Mouse (Mus musculus) MN1 (cell line): ENCODE results near the gene 4833439L19Rik.
"Not testable (repeated sequence)": the region's sequence is repeated elsewhere in the genome, so short reads cannot be mapped to it uniquely, and the experiment has no call there.

Source experiments
- DNase-seq: peaks from one replicate; pipeline ENCODE4 v3.0.0-alpha.2; 2016; ENCODE audit warnings: low spot score

Gene 4833439L19Rik

DNA sequence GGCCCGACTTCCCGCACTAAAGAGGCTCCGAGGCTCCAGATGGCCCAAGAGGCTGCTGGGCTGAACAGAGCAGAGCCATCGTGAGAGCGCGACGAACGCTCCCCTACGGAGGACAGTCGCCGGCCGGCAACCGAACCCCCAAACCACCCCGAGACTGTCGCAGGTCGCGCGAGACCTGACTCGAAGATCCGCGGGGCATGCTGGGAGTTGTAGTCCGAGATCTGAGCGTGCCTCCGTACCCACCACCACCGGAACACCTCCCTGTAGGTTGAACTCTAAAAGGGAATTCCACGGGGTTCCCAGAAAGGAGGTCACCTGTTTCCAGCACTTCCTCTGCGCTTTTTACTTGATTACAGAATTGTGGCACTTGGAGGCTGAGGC, at the start of gene 4833439L19Rik:
Gene 4833439L19Rik, minus strand, starts transcription at position 235 of the 381 bp plus-strand sequence.
- peak; percentile 95 for DNase-seq

DNA sequence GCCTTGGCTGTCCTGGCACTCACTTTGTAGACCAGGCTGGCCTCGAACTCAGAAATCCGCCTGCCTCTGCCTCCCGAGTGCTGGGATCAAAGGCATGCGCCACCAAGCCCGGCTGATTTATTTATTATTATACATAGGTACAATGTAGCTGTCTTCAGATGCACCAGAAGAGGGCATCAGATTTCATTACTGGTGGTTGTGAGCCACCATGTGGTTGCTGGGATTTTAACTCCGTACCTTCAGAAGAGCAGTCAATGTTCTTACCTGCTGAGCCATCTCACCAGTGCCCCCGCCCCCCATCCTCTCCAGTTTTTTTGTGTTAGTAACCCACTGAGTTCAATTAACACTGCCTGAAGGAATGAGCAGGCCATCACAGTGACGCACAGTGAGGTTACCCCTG, 47.9 kb upstream of the 4833439L19Rik start:
- not testable (repeated sequence) for DNase-seq

DNA sequence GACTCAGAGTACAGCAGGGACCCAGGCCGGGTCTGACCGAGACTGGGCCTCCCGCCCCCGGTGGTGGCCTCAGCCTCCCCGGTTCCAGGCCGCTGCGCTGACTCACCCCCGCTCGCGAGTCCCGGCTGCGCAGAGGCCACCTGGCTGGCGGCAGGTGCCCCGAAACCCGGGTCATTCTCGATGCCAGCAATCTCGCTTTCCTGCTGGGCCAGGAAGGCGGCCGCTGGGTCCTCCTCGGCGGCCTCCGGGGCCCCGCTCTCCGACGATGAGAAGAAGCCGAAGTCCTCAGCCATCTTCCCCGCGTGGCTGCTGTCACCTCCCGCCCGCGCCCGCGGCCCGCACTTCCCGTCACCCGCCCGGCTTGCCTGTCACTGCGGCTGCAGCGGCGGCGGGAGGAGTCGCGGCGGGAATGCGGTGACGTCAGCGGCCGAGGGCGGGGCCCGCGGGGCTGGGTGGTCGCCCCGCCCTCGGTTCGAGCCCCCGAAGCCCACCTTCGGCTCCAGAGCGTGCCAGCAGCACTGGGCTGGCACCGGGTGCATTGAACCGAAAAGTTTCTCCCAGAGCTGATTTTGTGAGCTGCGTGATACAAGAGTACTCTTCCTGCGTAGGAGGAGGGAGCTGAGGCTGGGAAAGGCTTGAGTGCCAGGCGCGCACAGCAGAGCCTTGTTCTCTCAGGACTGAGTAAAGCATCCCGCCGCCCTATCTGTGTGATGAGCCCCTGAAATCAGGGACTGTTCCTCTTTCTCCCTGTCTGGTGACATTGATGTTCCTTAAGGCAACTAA, 45.9 kb upstream of the 4833439L19Rik start, which contains the start of gene Cltb:
Gene Cltb, minus strand, starts transcription at position 373 of the 783 bp plus-strand sequence.
- DNase-seq = peak; percentile 86

DNA sequence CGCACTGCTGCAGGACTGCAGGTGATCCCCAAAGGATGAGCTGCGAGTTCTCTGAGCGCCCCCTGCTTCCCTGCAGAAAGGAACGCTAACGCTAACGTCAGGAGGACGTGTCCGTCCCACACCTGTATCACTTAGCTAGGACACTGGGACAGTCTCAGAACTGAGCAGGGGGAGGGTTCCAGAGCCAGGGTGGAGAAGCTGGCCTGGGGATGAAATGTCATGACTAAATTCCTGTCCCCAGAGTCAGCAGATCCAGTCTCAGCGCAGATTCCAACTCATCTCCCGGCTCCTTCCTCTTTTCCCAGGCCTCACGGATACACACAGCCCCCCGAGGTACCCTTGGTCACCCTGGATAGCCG, 45.4 kb upstream of the 4833439L19Rik start:
- DNase-seq = no peak

DNA sequence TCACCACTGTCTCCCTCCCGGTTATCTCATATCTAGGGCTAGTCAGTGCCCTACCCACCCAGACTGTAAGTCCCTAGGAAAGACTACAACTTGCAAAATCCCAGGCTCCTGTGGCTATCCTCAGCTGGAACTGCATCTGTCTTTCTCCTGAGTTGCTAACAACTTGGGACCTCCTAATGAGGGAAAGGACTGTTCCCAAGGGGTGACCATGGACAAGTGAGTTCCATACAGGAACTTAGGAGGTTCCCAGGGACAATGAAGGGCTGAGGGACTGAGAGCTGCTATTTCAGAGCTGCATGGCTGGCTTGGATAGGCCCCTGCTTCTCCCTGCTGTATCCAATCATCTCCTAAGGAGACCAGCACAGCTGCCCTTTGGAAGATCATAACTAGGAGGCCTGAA, 44.1 kb upstream of the 4833439L19Rik start:
- DNase-seq = no peak

DNA sequence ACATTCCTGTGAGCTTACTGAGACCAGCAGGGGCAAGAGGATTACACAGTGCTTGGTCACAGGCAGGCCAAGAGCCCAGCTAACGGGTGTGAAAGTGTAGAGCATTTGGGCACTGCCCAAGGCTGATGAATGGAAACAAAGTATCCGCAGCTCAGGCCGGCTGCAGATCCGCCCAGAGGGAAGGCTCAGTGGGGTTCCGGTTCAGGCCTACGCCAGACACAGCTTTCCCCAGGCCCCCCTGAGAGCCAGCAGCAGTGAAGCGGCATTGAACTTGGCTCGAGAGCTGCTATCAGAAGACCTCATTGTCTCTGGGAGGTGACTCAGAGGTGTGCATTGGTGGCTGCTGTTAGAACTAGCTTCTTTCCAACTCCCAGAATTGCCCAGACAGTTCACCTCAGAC, 43.4 kb upstream of the 4833439L19Rik start:
- DNase-seq = no peak

DNA sequence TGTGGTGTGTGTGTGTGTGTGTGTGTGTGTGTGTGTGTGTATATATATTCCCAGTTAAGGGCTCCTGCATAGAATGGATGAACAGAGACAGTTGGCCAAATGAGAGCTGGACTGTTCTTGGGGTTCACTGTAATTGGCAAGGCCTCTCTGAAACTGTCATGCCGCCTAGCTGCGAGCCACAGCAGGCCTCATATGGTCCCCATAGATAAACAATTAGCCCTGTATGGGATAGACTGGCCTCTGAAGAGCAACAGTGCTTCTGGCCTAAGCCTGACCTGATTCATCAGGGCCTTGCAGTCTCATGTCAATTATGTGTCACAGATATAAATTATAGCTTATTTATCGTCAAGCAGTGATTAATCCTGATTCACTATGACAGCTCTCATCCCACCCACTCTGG, 42.8 kb upstream of the 4833439L19Rik start:
- DNase-seq = no peak

DNA sequence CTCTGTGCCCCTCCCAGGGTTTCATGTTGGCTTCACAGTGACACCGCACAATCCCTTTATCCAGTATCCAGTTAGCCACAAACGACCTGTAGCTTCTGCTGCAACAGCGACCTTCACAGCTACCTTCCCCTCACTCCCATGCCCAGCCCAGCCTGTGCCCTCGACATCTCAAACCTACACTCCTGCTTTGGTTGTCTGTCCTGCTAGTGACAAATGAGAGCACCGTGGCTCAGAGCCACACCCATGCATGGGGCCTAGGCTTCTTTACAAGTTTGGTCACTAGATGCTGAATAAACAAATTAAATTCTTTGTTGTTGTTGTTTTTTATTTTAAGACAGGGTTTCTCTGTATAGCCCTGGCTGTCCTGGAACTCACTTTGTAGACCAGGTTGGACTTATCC, 42.0 kb upstream of the 4833439L19Rik start:
- DNase-seq = no peak

DNA sequence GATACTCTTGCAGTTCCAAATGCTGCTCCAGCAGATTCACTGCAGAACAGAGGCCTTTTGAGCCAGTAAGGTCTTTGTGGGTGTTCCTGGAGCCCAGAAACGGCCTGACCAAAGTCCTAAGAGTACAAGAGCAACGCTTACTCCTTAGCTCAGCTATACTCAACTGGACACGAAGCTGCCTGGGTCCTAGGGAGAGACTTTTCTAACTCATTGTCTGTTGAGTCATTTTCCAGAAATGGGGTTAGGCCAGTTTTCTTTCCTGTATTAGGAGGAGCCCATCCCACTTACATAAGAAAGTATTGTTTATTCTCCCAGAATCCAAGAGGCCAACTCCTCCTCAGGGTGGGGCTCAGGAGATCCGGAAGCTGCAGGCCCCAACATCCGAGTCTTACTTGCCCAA, 40.2 kb upstream of the 4833439L19Rik start:
- DNase-seq = no peak

DNA sequence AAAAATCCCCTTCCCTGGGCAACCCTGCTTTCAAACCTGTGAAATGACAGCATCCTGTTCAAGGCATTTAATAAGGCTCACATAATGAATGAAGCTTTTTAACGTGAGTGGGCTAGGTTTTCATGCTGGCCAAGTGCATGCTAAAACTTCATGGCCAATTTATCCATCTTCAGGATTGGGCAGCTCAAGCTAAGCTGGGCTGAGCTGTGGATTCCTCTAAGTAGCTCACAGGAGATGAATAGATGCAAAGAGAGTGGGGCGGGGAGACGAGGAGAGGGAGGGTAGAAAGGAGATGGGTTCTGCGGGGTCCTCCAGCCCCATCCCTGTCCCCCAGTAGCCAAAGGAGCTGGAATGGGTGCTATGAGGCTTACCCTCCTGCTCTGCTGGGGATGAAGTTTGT, 39.0 kb upstream of the 4833439L19Rik start:
- DNase-seq = no peak

DNA sequence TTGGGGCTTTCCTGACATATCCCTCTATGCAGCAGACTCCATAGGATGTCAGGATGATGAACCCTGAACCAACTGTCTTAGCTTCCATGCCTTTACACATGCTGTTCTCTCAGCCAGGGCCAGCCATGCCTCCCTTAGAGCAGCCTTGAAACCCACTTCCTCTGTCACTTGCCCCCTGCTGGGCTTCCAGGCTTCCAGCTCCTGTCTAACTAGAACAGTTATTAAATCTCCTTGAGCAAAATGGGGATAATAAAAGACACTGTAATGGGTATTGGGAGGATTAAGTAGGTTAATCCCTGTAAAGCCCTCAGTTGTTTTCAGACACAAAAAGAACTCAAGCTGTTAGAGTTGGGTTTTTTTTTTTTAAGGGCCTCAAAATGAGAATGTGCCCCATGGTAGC, 38.3 kb upstream of the 4833439L19Rik start:
- no peak for DNase-seq

DNA sequence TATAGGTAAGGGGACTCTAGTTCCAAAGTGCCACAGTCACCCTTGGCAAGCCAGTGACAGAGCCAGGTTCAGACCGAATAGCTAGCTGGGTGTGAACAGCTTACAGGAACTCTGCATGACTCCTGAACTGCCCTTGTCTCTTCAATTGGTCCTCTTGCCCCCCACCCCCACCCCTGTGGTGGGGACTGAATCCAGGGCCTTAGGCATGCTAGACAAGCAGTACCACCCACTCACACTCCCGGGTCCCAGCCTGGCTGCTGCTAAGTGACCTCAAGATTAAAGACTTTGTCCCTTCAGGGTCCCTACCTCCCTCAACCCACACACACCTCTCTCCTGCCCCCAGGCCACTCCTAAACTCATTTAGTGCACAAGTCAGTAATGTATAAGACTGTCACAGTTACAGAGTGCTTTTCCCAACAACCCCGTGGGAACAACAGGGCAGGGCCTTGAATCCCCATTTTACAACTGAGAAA, 37.4 kb upstream of the 4833439L19Rik start:
- no peak for DNase-seq

DNA sequence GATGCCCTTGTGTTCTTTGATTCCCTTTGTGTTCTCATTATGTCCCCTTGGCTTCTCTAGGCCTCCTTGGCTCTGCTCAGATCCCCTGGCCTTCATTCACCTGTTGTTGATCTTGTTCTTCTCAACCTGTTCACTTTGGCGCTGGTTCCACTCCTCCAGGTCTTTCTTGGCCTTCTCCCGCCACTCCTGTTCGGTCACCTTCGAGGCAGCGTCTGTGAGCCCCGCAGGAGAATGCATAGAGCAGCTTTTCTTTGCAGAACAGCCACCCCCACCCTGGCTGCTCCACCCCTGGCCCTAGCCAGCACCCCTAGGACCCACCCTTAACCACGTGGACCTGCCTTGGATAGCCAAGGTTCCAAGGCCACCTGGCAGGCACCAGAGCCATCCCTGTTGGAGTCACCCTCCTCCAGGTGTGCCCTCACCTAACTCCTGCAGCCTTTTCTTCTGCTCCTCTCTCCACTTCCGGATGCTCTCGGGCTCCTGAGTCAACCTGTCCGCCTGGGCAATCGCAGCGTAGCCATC, 33.4 kb upstream of the 4833439L19Rik start:
- no peak for DNase-seq

DNA sequence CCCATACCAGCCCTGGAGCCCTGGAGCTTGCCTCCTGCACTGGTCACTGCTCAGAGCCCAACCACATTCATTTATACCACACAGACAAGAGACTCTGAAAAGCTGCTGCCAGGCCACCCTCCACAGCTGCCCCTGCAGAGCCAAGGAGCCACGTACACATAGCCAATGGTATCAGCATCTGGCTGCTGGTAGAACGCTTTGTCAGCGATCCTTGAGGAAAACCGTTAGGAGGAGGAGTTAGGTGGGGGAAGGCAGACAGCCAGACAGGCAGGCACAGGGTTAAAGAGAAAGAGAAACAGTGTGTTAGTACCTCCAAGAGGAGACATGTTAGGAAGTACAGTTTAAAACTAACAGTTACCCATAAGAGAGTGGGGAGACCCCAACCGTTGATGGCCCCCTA, 31.6 kb upstream of the 4833439L19Rik start:
- no peak for DNase-seq

DNA sequence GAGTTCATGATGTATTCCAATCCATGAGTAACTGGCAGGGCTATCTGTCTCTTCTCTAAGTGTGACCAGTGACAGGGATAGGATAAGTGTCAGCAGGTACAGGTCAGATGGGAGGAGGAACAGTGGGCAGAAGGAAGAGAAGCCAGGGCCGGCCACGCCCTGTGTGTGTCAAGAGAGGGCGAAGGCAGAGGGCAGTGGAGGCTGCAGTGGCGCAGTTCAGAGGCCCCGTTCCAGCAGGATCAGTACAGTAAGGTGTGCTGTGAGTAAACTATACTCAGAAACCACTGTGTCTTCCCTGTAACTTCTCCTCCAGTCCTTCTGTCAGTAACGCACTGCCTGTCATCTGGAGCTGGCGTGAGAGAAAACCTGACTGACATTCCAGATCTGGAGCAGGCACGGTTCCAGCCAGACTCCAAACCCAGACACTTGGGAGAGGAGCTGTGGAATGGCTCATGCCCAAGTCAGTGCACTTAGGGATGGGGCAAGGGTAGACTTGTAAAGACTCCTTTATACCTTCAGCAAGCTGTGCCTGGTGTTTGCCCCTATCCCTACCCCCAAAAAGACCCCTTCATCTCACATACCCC, 31.0 kb upstream of the 4833439L19Rik start:
- DNase-seq = peak; percentile 48

DNA sequence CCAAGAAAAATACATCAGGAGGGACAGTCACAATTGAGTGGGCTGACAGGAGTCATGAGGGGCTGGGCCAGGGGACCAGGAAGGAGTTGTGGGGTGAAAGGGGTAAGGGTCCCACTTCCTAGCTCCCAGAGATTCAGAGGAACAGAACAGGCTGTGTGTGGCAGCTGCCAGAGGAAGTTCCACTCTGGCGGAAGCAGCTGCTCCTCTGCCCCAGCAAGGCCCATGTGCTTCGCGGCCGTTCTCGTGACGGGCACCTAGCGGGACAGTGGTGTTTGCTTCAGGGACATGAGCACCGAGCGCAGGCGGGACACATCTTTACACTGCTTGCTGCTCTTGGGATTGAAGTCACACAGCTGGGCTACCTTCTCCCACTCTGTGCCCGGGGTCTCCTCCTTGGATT, 28.4 kb upstream of the 4833439L19Rik start:
- DNase-seq = no peak

DNA sequence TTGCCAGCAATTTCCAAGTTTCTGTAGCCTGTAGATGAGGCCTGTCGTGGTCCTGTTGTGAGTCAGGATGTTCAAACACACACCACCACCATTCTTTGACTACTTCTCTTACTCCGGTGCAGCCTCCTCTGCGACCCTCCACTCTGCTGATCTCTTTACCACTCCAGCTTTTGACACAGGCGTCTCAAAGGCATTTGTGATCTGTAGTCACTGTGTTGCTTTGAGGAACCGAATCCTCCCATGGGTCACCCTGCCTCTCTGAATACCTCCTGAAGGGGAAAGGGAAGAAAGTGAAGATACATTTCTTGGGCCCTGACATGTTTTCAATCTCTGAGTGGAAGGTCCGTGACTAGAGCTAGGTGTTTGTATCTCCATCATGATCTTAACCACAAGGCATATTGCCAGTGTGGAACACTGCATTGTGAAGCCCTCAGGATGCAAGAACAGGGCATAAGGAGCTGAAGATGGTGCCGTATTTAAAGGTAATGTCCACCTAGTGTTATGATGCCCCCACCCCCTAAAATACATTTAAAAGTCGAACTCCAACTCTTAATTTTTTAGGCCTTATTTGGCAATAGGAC, 26.6 kb upstream of the 4833439L19Rik start:
- no peak for DNase-seq

DNA sequence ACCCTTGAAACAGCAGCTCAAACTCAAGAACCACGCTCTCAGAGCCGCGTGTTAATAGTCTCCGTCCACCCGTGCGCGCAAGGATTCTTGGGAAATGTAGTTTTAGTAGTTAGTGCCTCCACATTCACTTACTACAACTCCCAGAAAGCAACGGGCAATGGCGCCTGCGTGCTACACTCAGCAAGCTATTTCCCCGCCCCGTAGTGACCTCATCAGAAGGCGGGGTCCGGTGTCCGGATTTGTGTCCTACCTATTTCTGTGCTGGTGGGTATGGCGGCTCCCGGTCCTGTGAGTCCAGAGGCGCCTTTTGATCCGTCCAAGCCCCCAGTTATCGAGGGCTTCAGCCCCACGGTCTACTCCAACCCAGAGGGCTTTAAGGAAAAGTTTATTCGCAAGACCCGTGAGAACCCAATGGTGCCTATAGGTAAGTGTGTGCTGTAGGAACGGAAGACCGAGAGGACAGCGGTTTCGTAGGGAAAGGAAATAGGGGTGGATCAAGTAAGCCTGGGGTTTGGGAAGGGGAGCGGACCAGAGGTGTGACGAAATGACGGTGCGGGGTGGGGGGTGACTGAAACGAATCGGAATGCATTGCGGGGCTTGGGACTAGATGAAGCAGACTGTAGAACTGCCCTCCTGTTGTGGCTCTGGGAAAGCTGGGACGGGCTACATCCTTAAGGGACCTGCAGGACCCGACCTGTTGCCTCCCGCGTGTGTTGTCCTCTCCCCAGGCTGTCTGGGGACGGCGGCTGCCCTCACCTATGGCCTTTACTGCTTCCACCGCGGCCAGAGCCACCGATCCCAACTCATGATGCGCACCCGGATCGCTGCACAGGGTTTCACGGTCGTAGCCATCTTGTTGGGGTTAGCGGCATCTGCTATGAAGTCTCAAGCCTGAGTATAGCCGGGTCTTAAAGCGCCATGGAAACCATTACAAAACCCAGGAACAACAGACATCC, 25.0 kb upstream of the 4833439L19Rik start, which contains the start of the genes Nop16 and Higd2a:
Gene Nop16, minus strand, starts transcription at position 95 of the 956 bp plus-strand sequence.
Gene Higd2a, plus strand, starts transcription at position 212 of the 956 bp plus-strand sequence.
- peak; percentile 99 for DNase-seq

DNA sequence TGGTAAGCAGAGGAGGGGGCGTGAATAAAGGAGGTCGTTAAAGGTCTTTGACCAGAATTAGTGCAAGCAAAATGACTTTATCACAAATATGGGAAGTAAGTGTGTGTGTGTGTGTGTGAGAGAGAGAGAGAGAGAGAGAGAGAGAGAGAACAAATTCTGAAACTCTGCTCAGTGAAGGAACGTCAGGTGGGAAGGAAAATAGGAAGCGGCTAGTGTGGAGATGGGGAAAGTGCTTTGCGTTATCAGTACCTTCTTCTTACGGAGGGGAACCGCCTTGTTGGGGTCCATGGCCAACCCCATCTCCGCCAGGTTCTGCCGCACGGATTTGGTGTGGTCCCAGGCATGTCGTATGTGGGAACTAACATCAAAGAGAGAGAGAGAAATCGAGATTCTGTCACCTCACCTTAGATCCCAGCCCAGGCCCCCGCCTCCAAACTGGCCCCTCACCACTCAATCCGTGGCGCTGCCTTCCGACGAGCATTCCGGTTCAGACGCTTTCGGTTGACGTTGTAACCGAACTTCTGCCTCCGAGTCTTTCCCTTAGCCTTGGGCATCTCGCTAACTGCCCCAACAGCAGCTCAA, 24.3 kb upstream of the 4833439L19Rik start:
- DNase-seq = no peak

DNA sequence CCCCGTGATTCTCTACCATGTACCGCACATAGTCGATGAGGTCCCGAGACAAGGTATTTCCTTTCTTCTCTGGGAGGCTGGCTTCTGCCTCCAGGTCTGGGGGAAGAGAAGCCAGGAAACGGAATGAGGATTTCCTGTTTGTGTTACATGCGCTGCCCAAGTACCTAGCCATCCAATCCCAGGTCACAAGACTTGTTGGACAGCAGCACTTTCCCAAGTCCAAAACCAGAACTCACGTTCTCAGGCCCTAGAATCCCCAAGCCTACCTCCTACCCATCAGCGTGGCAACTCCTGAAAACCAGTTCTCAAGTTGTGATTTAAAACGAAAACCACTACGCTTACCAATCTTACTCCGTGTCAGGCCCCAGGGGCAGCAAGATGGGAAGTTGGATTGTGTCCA, 20.6 kb upstream of the 4833439L19Rik start:
- no peak for DNase-seq

DNA sequence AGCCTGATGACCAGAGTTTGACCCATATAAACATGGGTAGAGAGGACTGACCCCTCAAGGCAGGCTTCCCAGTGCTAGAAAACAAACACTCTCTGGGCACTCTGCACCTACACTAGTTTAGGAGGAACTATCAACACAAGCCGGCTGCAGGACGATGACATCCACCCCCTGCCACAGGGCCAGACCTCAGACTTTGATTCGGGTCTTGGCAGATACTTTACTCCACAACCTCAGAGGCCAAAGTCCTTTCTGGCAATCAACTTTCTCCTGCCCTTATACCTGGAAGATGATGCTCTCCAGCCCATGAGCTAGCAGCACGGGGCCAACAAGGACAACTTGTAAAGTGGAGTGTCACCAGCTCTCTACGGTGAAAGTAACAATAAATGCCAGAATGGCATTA, 17.6 kb upstream of the 4833439L19Rik start:
- no peak for DNase-seq
